Mouse (Mus musculus): ENCODE data around the gene Zbtb25.

Gene Zbtb25

GRCm38 (mm10) chr12:76376649-76377048 lies 7.2 kb upstream of the Zbtb25 start:
- no peak for DNase-seq (ENCODE audit: low spot score in 2 of 2)

- no peak for DNase-seq (ENCODE audit: low spot score in 2 of 2)
Observed at GRCm38 (mm10) chr12:76375506-76375905, 6.1 kb upstream of the Zbtb25 start.

DNA sequence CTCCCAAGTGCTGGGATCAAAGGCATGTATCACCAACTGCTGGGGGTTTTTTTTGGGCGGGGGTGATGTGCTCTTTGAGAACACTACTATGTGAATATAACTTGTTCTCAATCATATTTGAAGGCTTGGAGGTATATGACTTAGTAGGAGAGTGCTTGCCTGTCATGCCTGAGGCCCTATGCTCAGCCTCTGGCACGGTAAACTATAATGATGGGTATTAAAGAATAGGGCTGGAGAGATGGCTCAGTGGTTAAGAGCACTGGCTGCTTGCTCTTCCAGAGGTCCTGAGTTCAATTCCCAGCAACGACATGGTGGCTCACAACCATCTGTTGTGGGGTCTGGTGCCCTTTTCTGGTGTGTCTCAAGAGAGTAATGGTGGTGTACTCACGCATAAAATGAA lies 5.5 kb upstream of the Zbtb25 start:
- no peak for DNase-seq (ENCODE audit: low spot score in 2 of 2)

DNA sequence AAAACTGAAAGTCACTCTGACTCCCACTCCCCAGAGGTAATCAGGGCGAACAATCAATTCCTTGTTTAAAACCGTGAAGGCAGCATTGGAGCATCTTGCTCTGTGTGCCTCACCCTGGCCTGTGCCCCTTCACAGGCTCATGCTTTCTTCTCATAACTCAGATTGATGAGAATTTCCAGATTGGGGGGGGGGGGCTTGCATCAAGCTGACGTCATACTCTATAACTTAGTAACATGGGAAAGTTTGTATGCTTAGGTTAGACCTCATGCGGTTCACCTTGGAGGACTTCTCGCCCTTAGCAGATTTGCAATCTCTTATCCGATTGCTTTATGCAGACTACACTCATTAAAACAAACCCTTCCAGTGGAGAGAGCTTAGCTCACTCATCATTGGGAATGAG lies 4.6 kb upstream of the Zbtb25 start:
- DNase-seq (ENCODE audit: low spot score in 2 of 2): no peak

DNA sequence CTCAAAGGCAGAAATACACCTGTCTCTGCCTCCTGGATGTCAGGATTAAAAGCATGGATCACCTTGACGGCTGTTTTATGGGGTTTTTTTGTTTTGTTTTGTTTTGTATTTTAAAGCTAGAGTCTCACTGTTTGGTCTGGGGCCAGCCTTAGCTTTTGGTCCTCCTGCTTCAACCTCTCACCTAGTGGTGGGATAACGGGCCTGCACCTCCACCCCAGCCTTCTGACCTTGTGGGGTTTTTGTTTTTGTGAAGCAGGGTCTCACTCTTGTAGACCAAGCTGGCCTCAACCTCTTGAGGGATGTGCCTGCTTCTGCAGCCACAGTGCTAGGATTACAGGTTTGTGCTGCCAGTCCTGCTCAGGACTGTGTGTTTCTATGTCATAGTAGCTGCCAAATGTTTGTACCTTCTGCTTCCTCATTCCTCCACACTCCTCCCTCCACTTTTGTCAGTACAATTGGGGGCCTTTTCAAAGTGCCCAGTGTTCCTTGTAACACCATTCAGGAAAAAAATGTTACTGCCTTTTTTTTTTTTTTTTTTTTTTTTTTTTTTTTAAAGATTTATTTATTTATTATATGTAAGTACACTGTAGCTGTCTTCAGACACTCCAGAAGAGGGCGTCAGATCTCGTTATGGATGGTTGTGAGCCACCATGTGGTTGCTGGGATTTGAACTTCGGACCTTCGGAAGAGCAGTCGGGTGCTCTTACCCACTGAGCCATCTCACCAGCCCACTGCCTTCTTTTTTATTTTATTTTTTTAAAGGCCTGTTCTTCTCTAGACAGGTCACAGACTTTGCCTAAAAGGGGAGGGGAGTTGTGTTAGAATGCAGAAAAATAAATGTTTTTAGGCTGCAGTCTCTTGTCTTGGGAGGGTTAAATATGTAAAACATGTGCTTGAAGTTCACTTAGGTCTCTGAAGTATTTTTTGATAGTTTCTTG lies 3.7 kb upstream of the Zbtb25 start:
- no peak for DNase-seq (ENCODE audit: low spot score in 2 of 2)

DNA sequence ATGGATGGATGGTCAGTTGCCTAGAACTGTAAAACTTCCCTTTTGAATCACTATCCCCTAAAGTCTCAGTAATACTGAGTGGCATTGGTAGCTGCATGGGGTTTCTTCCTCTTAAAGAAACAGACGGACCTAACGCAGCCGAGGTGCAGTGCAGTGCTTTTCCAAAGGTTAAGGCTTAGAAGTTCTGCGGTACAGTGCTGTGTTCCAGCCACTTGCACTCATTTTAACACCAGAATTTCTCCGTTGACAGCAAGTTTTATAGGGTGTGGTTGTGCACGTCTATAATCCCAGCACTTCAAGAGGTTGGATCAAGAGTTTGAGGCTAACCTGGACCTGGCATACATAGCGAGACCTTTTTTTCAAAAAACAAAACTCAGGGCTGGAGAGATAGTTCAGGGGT lies 2.6 kb upstream of the Zbtb25 start:
- DNase-seq (ENCODE audit: low spot score in 2 of 2): no peak

GRCm38 (mm10) chr12:76370831-76371571 lies 1.6 kb upstream of the Zbtb25 start:
- DNase-seq (ENCODE audit: low spot score in 2 of 2): peak in 1 of 2 experiments; percentile 59

- DNase-seq (ENCODE audit: low spot score in 2 of 2): peak; percentile 73 to 79
Observed at GRCm38 (mm10) chr12:76369978-76370830, 802 bp upstream of the Zbtb25 start, which contains the start of gene Zbtb1. TSS of gene Zbtb1 (plus strand) at chr12:76370266.

- no peak for DNase-seq (ENCODE audit: low spot score in 2 of 2)
Observed at GRCm38 (mm10) chr12:76368790-76369205, 604 bp downstream of the Zbtb25 start.

- no peak for DNase-seq (ENCODE audit: low spot score in 2 of 2)
Observed at GRCm38 (mm10) chr12:76368201-76368789, 1.1 kb downstream of the Zbtb25 start.

DNA sequence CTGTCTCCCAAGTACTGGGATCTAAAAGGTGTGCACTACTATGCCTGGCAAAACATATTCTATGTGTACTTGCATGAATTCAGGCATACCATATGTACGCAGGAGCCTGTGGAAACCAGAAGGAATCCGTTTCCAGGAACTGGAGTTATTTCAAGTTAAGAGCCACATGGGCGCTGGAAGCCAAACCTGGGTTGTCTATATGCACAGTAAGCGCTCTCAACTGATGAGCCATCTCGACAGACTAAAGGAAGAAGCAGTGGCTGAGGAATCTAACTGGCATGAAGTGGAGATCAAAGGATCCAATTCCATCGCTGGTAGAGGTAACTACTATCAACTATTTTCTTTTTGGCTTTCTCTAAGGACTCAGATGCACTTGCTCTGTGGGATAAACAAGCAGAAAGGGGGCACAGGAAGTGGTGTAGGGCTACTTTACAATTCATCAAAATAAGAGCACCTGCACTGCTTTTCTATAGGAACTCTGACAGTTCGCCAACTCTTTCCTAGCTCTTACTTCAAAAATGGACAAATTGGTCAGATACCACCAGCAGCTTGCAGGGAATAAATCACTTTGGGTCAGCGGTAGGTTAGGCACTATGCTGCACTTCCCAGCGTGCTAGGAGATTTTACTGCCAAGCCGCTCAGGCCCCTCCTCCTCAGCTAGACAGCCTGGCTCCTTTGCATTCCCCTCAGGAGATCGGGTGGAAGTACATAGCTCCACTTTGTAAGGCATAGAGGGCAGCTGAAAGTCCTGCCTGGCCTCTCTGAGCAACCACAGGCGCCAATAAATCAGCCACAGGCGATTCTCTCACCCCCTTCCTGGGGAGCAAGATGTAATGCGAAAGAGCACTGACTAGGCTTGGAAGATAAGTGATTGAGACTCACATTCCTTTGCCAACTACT lies 2.1 kb downstream of the Zbtb25 start:
- DNase-seq (ENCODE audit: low spot score in 2 of 2): no peak

DNA sequence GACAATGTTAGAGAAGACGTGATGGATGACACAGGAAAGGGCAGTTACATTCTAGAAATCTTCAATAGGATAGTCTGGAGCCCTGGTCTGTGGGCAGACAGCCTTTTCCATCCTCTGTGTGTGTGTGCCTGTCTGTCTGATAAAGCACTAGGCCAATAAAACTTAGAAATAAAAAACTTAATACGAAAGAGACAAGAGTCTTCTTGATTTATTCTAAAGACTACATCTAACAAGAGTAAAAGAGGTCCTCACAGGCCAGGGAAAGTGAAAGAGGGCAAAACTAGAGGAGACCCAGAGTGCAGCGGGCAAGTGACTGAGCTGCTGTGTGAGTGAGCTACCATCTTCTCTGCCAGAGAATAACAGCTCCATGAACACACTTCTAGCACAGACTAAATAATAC lies 3.1 kb downstream of the Zbtb25 start:
- no peak for DNase-seq (ENCODE audit: low spot score in 2 of 2)

- DNase-seq (ENCODE audit: low spot score in 2 of 2): no peak
Observed at GRCm38 (mm10) chr12:76362303-76362676, 7.1 kb downstream of the Zbtb25 start.

DNA sequence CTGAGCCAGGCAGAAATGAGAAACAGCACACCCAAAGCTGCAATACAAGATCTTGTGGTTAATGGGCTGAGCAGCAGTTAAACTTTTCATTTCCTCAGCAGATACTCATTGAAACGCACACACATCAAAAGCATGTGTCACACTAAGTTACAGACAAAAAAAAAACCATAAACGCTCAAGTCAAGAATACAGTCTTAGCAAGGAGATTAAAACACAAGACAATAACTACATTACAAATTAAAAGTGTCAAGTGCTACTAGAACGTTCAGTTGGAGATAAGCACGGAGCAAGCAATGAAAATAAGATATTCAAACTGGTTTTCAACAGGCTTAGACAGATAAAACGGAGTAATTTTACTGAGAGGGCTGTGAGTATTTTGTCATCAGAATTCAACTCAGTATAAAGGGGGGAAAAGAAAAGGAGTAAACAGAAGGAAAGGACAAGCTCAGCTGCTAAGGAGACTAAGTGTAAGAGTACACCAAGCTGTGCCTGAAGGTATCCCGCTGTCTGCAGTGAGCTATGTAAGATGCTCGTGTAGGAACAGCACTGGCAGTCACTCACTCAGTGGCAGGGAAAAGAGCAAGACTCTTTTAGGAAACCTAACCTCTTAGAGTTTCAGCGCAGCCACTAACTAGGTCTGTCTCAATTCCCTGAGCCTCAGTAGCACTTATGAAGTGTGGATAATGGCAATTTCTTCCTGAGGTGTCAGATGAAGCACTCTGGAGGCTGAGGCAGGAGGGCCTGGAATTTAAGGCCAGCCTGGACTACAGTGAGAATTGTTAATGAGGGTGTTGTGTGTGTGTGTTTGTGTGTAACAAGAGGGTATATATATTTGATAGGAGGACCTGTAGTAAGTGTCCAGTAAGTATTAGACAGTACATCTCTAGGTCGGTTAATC lies 7.7 kb downstream of the Zbtb25 start:
- no peak for DNase-seq (ENCODE audit: low spot score in 2 of 2)

DNA sequence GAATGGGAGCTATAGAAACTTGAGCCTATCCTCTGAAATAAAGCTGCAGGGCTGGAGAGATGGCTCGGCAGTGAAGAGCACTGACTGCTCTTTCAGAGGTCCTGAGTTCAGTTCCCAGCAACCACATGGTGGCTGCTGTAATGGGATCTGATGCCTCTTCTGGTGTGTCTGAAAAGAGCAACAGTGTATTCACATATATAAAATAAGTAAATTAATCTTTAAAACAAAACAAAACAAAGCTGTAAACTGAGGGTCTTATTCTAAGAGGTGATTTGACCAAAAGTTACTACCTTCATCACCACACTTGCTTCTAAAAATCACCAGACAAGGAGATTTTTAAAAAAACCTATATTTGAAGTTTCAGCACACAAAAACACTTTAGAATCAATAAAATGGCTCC lies 8.5 kb downstream of the Zbtb25 start:
- DNase-seq (ENCODE audit: low spot score in 2 of 2): no peak

GRCm38 (mm10) chr12:76349680-76350220 lies 19.7 kb downstream of the Zbtb25 start:
- DNase-seq (ENCODE audit: low spot score in 2 of 2): no peak

DNA sequence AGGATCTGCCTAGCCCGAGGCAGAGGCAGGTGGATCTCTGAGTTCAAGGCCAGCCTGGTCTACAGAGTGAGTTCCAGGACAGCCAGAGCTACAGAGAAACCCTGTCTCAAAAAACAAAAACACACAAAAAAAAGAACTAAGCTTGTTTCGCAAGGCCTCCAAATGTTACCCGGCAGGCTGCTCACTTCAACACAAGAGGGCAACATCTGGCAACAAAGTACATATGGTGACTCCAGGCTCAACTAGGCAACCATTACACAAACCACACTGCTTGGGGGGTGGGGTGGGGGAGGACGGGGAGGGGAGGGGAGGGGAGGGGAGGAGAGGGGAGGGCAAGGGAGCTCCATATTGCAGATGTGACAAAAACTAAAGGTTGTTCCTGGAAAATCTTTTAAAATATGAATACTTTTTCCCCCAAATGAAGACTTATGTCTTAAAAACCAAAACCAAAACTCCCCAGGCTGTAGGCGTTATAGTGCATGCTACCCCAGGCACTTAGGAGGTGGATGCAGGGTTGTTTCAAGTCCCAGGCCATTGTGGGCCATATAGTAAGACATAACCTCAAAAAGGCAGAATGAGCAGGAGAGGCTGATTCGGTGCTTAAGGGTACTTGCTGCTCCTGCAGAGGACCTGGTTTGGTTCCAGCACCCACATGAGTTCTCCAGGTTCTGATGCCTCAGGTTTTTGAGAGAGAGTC lies 23.5 kb downstream of the Zbtb25 start:
- no peak for DNase-seq (ENCODE audit: low spot score in 2 of 2)

GRCm38 (mm10) chr12:76341080-76341479 lies 28.3 kb downstream of the Zbtb25 start:
- DNase-seq (ENCODE audit: low spot score in 2 of 2): peak in 1 of 2 experiments; percentile 43

Measured in frontal cortex, postnatal 10 days (tissue).